Mouse (Mus musculus): Measurements from ENCODE around the gene Ostc. TPM values are rescaled to one million over a fixed set of nuclear protein-coding genes. Genes with fewer than 3 reads are reported as not detected.

Gene Ostc
- polyA plus RNA-seq, 1 experiment = 363 TPM

- H3K27ac ChIP-seq (ENCODE audit: insufficient read depth, low read length) = no peak overlapping the region
- H3K4me3 ChIP-seq (ENCODE audit: insufficient read depth, low read length) = no peak overlapping the region
- no peaks in the 10 kb centered on the region; the same call in 1 of the 2 replicates for H3K4me1 ChIP-seq (ENCODE audit: control insufficient read depth, insufficient read depth, low read length)
- TF ChIP-seq CTCF (IDR thresholded peaks at IDR 0.05; ENCODE audit: borderline replicate concordance, insufficient read depth, low read length) = no peak
- TF ChIP-seq POLR2A (IDR thresholded peaks at IDR 0.05; ENCODE audit: low read depth, low read length) = no peak
Observed at GRCm38 (mm10) chr3:130712891-130713290, 3.6 kb upstream of the Ostc start.

- no peak overlapping the region for H3K4me3 ChIP-seq (ENCODE audit: insufficient read depth, low read length)
- no peak overlapping the region for H3K27ac ChIP-seq (ENCODE audit: insufficient read depth, low read length)
- TF ChIP-seq POLR2A (IDR thresholded peaks at IDR 0.05; ENCODE audit: low read depth, low read length) (no peak), CTCF (IDR thresholded peaks at IDR 0.05; ENCODE audit: borderline replicate concordance, insufficient read depth, low read length) (no peak)
Observed at GRCm38 (mm10) chr3:130710103-130710502, 859 bp upstream of the Ostc start.

GRCm38 (mm10) chr3:130708529-130708928 lies 715 bp downstream of the Ostc start:
- peak overlapping the region; percentile 45 for H3K27ac ChIP-seq (ENCODE audit: insufficient read depth, low read length)
- H3K4me3 ChIP-seq (ENCODE audit: insufficient read depth, low read length) = peak overlapping the region; percentile 98
- TF ChIP-seq CTCF (IDR thresholded peaks at IDR 0.05; ENCODE audit: borderline replicate concordance, insufficient read depth, low read length) (no peak), POLR2A (IDR thresholded peaks at IDR 0.05; ENCODE audit: low read depth, low read length) (no peak)
- no peaks in the 10 kb centered on the region; the same call in 1 of the 2 replicates for H3K4me1 ChIP-seq (ENCODE audit: control insufficient read depth, insufficient read depth, low read length)

More at GRCm38 (mm10) chr3:130710103-130710502, 859 bp upstream of the Ostc start:
- no peaks in the 10 kb centered on the region; the same call in 1 of the 2 replicates for H3K4me1 ChIP-seq (ENCODE audit: control insufficient read depth, insufficient read depth, low read length)

DNA sequence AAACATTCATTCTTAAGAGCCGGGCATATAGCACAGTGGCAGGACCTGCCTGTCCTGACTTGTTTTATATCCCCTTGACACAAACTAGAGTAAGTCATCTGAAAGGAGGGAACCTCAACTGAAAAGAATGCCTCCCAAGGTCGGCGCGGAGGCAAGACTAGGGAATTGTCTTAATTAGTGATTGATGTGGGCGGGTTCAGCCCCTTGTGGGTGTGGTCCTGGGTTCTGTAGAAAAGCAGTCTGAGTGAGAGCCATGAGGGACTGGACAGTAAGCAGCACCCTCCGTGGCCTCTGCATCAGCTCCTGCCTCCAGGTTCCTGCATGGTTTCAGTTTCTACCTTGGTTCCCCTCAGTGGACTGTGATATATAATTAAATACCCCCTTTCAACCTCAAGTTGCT lies 7.0 kb downstream of the Ostc start:
- TF ChIP-seq CTCF (IDR thresholded peaks at IDR 0.05; ENCODE audit: borderline replicate concordance, insufficient read depth, low read length) (no peak), POLR2A (IDR thresholded peaks at IDR 0.05; ENCODE audit: low read depth, low read length) (no peak)
- no peak overlapping the region for H3K4me3 ChIP-seq (ENCODE audit: insufficient read depth, low read length)
- H3K4me1 ChIP-seq (ENCODE audit: control insufficient read depth, insufficient read depth, low read length) = no peaks in the 10 kb centered on the region; the same call in 1 of the 2 replicates
- no peak overlapping the region for H3K27ac ChIP-seq (ENCODE audit: insufficient read depth, low read length)

- no peak overlapping the region for H3K27ac ChIP-seq (ENCODE audit: insufficient read depth, low read length)
- no peak for TF ChIP-seq POLR2A (IDR thresholded peaks at IDR 0.05; ENCODE audit: low read depth, low read length)
- no peak for TF ChIP-seq CTCF (IDR thresholded peaks at IDR 0.05; ENCODE audit: borderline replicate concordance, insufficient read depth, low read length)
- H3K4me1 ChIP-seq (ENCODE audit: control insufficient read depth, insufficient read depth, low read length) = no peaks in the 10 kb centered on the region; the same call in 1 of the 2 replicates
- H3K4me3 ChIP-seq (ENCODE audit: insufficient read depth, low read length) = no peak overlapping the region
Observed at GRCm38 (mm10) chr3:130697622-130698021, 11.6 kb downstream of the Ostc start.

- Histone ChIP-seq H3K4me1 (ENCODE audit: control insufficient read depth, insufficient read depth, low read length) (no peaks in the 10 kb centered on the region; the same call in 1 of the 2 replicates), H3K27ac (ENCODE audit: insufficient read depth, low read length) (no peak overlapping the region)
- no peak for TF ChIP-seq POLR2A (IDR thresholded peaks at IDR 0.05; ENCODE audit: low read depth, low read length)
- TF ChIP-seq CTCF (IDR thresholded peaks at IDR 0.05; ENCODE audit: borderline replicate concordance, insufficient read depth, low read length) = no peak
Observed at GRCm38 (mm10) chr3:130694705-130695104, 14.5 kb downstream of the Ostc start.

GRCm38 (mm10) chr3:130694041-130694593 lies 15.1 kb downstream of the Ostc start:
- TF ChIP-seq CTCF (IDR thresholded peaks at IDR 0.05; ENCODE audit: borderline replicate concordance, insufficient read depth, low read length) (no peak), POLR2A (IDR thresholded peaks at IDR 0.05; ENCODE audit: low read depth, low read length) (no peak)
- Histone ChIP-seq H3K27ac (ENCODE audit: insufficient read depth, low read length) (no peak overlapping the region), H3K4me3 (ENCODE audit: insufficient read depth, low read length) (no peak overlapping the region), H3K4me1 (ENCODE audit: control insufficient read depth, insufficient read depth, low read length) (no peaks in the 10 kb centered on the region; the same call in 1 of the 2 replicates)

More at GRCm38 (mm10) chr3:130694705-130695104, 14.5 kb downstream of the Ostc start:
- H3K4me3 ChIP-seq (ENCODE audit: insufficient read depth, low read length) = no peak overlapping the region

- Histone ChIP-seq H3K4me1 (ENCODE audit: control insufficient read depth, insufficient read depth, low read length) (no peaks in the 10 kb centered on the region), H3K27ac (ENCODE audit: insufficient read depth, low read length) (no peak overlapping the region), H3K4me3 (ENCODE audit: insufficient read depth, low read length) (no peak overlapping the region)
- TF ChIP-seq POLR2A (IDR thresholded peaks at IDR 0.05; ENCODE audit: low read depth, low read length) (no peak), CTCF (IDR thresholded peaks at IDR 0.05; ENCODE audit: borderline replicate concordance, insufficient read depth, low read length) (no peak)
Observed at GRCm38 (mm10) chr3:130691596-130692170, 17.6 kb downstream of the Ostc start.

- H3K27ac ChIP-seq (ENCODE audit: insufficient read depth, low read length) = 0 out of 2 replicates have a peak overlapping the region, but pooled peaks have one; percentile 28
- no peaks in the 10 kb centered on the region for H3K4me1 ChIP-seq (ENCODE audit: control insufficient read depth, insufficient read depth, low read length)
- TF ChIP-seq POLR2A (IDR thresholded peaks at IDR 0.05; ENCODE audit: low read depth, low read length) (no peak), CTCF (IDR thresholded peaks at IDR 0.05; ENCODE audit: borderline replicate concordance, insufficient read depth, low read length) (0 out of 2 replicates have a peak, but pooled peaks have one; percentile 5)
- H3K4me3 ChIP-seq (ENCODE audit: insufficient read depth, low read length) = no peak overlapping the region
Observed at GRCm38 (mm10) chr3:130690834-130691595, 18.2 kb downstream of the Ostc start.
